Mouse (Mus musculus) kidney, postnatal 0 days (tissue): ENCODE results near the gene Usp29. TPM values are rescaled to one million over a fixed set of nuclear protein-coding genes. Genes with fewer than 3 reads are reported as not detected.
"Not testable (repeated sequence)": the region's sequence is repeated elsewhere in the genome, so short reads cannot be mapped to it uniquely, and the experiment has no call there.

Source experiments
- ATAC-seq: fragments of 200-750 bp; cut with Nextera tagmentation; replicated peaks from 2 replicates; pipeline ENCODE4 v1.8.0; 2017; ENCODE audit warnings: low read depth, moderate number of reproducible peaks, moderate TSS enrichment, moderate library complexity; ENCODE audit not compliant: low FRiP score
- DNase-seq: peaks from one replicate; pipeline ENCODE4 v3.0.0-alpha.2; 2016; ENCODE audit warnings: low spot score
- H3K27ac ChIP-seq: fragments of 300-500 bp; sonication (generic); 2 replicates; pipeline ENCODE4 v1.5.1; 2014; ENCODE audit warnings: mild to moderate bottlenecking
- H3K27me3 ChIP-seq: fragments of 300-500 bp; sonication (generic); 2 replicates; pipeline ENCODE4 v1.6.1; 2014; ENCODE audit warnings: low read length, mixed read lengths; ENCODE audit not compliant: insufficient read depth
- H3K36me3 ChIP-seq: fragments of 300-500 bp; sonication (generic); 2 replicates; pipeline ENCODE4 v1.6.1; 2014; ENCODE audit warnings: low read length, mixed read lengths; ENCODE audit not compliant: insufficient read depth
- H3K4me1 ChIP-seq: fragments of 300-500 bp; sonication (generic); replicated peaks from 2 replicates; pipeline ENCODE4 v1.6.1; 2014; ENCODE audit warnings: antibody characterized with exemption, low read length, mixed read lengths; ENCODE audit not compliant: insufficient read depth
- H3K4me2 ChIP-seq: fragments of 300-500 bp; sonication (generic); 2 replicates; pipeline ENCODE4 v1.6.1; 2014; ENCODE audit warnings: mild to moderate bottlenecking, low read length, moderate library complexity, mixed read lengths
- H3K4me3 ChIP-seq: fragments of 300-500 bp; sonication (generic); replicated peaks from 2 replicates; pipeline ENCODE4 v1.5.1; 2014; ENCODE audit warnings: low read depth, low read length
- H3K9ac ChIP-seq: fragments of 300-500 bp; sonication (generic); 2 replicates; pipeline ENCODE4 v1.6.1; 2014; ENCODE audit warnings: low read depth, low read length
- H3K9me3 ChIP-seq: fragments of 300-500 bp; sonication (generic); replicated peaks from 2 replicates; pipeline ENCODE4 v1.6.1; 2016; ENCODE audit warnings: low read length, inconsistent platforms, mixed read lengths
- CTCF ChIP-seq: IDR thresholded peaks from 2 replicates; pipeline ENCODE4 v1.5.1; 2016; ENCODE audit warnings: antibody characterized with exemption, low read depth, mild to moderate bottlenecking, moderate library complexity
- WGBS: fragments of 180-500 bp; shearing (Covaris S2); extraction: QIAGEN DNeasy Blood & Tissue Kit; methylation state at CpG from one replicate; pipeline ENCODE4 v1.1.7; 2014; 5-methylcytosine and 5-hydroxymethylcytosine counted together
- polyA plus RNA-seq: library from polyadenylated mRNA; unstranded; fragments of >200 nt; fragmentation: Nextera tagmentation; extraction: Ambion mirVana; gene quantifications from 2 replicates; pipeline ENCODE4 v1.2.1, GENCODE M21; 2015

Usp29 gene
- polyA plus RNA-seq, 1 experiment from 2014 or later = 1.7 TPM

DNA sequence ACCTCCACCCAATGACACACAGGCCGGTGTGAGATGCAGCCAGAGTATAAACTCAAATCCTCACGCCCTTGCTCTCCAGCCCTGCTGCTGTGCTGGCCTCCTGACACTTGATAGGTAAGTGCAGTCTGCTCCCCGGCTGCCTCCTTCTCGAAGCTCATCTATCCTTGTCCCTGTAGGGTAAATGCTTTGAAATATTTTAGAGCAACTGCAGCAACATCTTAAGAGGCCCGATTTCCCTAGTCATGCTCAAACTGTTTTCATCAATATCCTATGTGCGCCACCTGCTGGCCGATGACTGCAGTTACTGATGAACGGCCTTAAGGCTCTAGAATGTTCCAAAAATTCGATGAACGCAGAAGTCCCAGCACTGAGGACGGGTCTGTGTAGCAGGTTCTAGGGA is 206.7 kb downstream of the Usp29 start:
- Histone ChIP-seq H3K9me3 (no peaks in the 10 kb centered on the region), H3K27ac (no peak overlapping the region), H3K9ac (no peak overlapping the region), H3K4me3 (no peak overlapping the region), H3K27me3 (no peaks in the 10 kb centered on the region), H3K4me1 (0 out of 2 replicates have a peak, but pooled peaks cover 3% of the 10 kb centered on the region), H3K36me3 (no peaks in the 10 kb centered on the region), H3K4me2 (no peak overlapping the region)
- TF ChIP-seq CTCF = peak; percentile 93
- peak; percentile 45; the same call in 1 of the 2 replicates for ATAC-seq
- 25% methylated on average over 11 of the region's 11 CpGs for WGBS
- DNase-seq = peak; percentile 94

DNA sequence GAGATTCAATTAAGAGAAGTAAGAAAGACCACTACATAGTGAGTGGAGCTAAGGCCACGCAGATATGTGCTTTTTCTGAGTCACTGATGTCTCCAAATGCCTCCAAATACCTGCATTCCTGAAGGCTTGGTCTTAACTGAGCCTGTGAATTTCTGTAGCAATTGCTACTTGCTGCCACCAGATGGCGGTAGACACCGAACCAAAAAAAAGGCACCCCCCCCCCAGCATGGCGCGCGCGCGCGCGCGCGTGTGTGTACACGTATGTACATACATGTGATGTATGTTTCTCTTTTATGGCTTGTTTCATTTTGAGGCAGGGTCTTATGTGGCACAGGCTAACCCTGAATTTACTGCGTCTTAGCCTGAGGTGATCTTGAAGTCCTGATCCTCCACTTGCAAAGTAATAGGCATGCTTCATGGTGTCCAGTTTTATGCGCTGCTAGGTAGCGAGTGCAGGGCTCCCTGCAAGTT is 210.4 kb downstream of the Usp29 start:
- DNase-seq (peak; percentile 52), ATAC-seq (peak; percentile 69)
- 15% methylated on average over 16 of the region's 16 CpGs for WGBS
- Histone ChIP-seq H3K4me3 (0 out of 2 replicates have a peak overlapping the region, but pooled peaks have one; percentile 10), H3K27ac (no peak overlapping the region), H3K9ac (no peak overlapping the region), H3K4me1 (no peaks in the 10 kb centered on the region), H3K27me3 (no peaks in the 10 kb centered on the region), H3K9me3 (no peaks in the 10 kb centered on the region), H3K36me3 (no peaks in the 10 kb centered on the region), H3K4me2 (peak overlapping the region; percentile 33)
- peak; percentile 80 for TF ChIP-seq CTCF

- not testable (repeated sequence) for H3K4me1 ChIP-seq, DNase-seq, H3K27me3 ChIP-seq, H3K9me3 ChIP-seq, H3K4me3 ChIP-seq, H3K4me2 ChIP-seq, H3K27ac ChIP-seq, H3K36me3 ChIP-seq, H3K9ac ChIP-seq, ATAC-seq
- 92% methylated on average over 18 of the region's 20 CpGs for WGBS
Observed at GRCm38 (mm10) chr7:6948061-6948460, 217.7 kb downstream of the Usp29 start.

- Histone ChIP-seq H3K36me3 (no peaks in the 10 kb centered on the region), H3K9ac (no peak overlapping the region), H3K4me1 (no peaks in the 10 kb centered on the region), H3K9me3 (no peaks in the 10 kb centered on the region), H3K4me2 (no peak overlapping the region), H3K27me3 (no peaks in the 10 kb centered on the region), H3K27ac (no peak overlapping the region), H3K4me3 (no peak overlapping the region)
- DNase-seq = no peak
- no peak for ATAC-seq
- 82% methylated on average over 4 of the region's 4 CpGs for WGBS
- TF ChIP-seq CTCF = no peak
Observed at GRCm38 (mm10) chr7:6956576-6956975, 226.2 kb downstream of the Usp29 start.

DNA sequence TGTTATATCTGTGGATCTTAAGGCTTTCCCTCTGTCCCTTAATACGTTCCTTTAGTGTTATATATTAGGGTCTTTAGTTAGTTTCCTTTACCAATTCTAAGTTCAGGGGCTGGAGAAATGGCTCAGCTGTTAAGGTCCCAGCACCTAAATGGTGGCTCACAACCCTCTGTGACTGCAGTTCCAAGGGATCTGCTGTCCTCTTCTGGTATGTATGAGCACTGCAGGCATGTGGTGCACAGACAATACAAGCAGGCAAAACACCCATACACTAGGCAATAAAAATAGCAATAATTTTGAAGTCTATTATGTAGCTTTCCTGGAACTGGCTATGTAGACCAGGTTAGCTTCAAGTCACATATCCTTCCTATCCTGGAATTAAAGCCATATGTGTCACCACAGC is 228.2 kb downstream of the Usp29 start:
- Histone ChIP-seq H3K4me1 (no peaks in the 10 kb centered on the region), H3K27ac (no peak overlapping the region), H3K9ac (no peak overlapping the region), H3K4me2 (no peak overlapping the region), H3K27me3 (no peaks in the 10 kb centered on the region), H3K9me3 (no peaks in the 10 kb centered on the region), H3K4me3 (no peak overlapping the region), H3K36me3 (no peaks in the 10 kb centered on the region)
- DNase-seq (no peak), ATAC-seq (no peak)
- WGBS = 89% methylated on average over 1 of the region's 1 CpGs
- TF ChIP-seq CTCF = no peak

- Histone ChIP-seq H3K27ac (no peak overlapping the region), H3K4me2 (no peak overlapping the region), H3K4me3 (no peak overlapping the region), H3K4me1 (no peaks in the 10 kb centered on the region), H3K9me3 (no peaks in the 10 kb centered on the region; the same call in 1 of the 2 replicates), H3K9ac (no peak overlapping the region), H3K27me3 (no peaks in the 10 kb centered on the region), H3K36me3 (no peaks in the 10 kb centered on the region)
- TF ChIP-seq CTCF = no peak
- DNase-seq (no peak), ATAC-seq (no peak)
- 73% methylated on average over 1 of the region's 1 CpGs for WGBS
Observed at GRCm38 (mm10) chr7:6973566-6973965, 243.2 kb downstream of the Usp29 start.

DNA sequence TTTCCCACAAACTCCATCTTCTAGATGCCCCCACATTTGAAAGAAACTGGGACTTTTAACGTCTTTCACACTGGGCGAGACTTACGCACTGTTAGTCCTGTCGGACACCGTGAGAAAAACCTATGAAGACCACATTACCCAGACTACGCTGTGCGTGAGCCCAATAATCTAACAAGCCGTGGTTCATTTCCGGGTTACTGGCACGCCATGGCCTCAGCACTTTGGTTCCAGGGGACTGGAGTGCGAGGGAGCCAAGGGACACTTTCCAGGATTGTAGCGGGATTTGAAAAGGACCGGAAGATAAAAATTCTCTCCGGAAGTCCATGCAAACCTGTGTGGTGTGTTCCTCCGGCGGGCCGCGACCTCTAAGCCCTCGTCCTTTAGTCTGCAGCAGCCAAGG is 246.5 kb downstream of the Usp29 start:
- no peak overlapping the region for H3K9ac ChIP-seq
- no peak overlapping the region for H3K4me2 ChIP-seq
- H3K27me3 ChIP-seq = no peaks in the 10 kb centered on the region
- H3K4me3 ChIP-seq = no peak overlapping the region
- DNase-seq (no peak), ATAC-seq (no peak)
- H3K4me1 ChIP-seq = no peaks in the 10 kb centered on the region
- no peak for TF ChIP-seq CTCF
- 91% methylated on average over 19 of the region's 19 CpGs for WGBS
- H3K27ac ChIP-seq = no peak overlapping the region
- H3K36me3 ChIP-seq = no peaks in the 10 kb centered on the region
- no peaks in the 10 kb centered on the region; the same call in 1 of the 2 replicates for H3K9me3 ChIP-seq

DNA sequence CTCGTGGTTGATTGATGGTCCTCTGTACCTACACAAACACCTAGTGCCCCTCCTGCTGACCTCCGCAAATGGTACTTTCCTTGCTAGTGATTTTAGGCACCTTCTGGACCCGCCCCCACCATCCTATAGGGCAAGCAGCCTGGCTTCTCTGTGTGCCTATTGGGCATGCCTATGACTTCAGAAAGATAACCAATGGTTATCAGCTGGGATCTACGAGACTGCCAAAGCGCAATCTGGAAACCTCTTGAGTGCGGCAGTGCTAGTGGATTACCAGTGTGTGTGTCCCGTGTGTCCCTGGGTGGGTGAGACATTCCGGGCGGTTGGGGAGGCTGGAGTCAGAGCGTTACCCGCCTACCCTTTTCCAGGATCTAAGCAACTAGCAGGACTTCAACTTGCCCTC is 264.9 kb downstream of the Usp29 start, which contains the start of gene Aurkc:
Aurkc (plus strand) TSS at position 50 of the 400 bp plus-strand sequence.
- H3K36me3 ChIP-seq, H3K27ac ChIP-seq, H3K27me3 ChIP-seq, H3K9ac ChIP-seq, DNase-seq, H3K9me3 ChIP-seq, H3K4me1 ChIP-seq, H3K4me3 ChIP-seq, ATAC-seq, H3K4me2 ChIP-seq: not testable (repeated sequence)
- 86% methylated on average over 11 of the region's 11 CpGs for WGBS

GRCm38 (mm10) chr7:6998914-6999313 is 268.5 kb downstream of the Usp29 start:
- ATAC-seq, H3K4me2 ChIP-seq, H3K9ac ChIP-seq, H3K4me1 ChIP-seq, H3K27ac ChIP-seq, H3K27me3 ChIP-seq, H3K36me3 ChIP-seq, H3K4me3 ChIP-seq, H3K9me3 ChIP-seq, DNase-seq: not testable (repeated sequence)
- WGBS = 39% methylated on average over 3 of the region's 3 CpGs

- not testable (repeated sequence) for H3K9ac ChIP-seq, H3K36me3 ChIP-seq, H3K27ac ChIP-seq, H3K4me1 ChIP-seq, H3K4me3 ChIP-seq, ATAC-seq, H3K27me3 ChIP-seq, H3K4me2 ChIP-seq, H3K9me3 ChIP-seq, DNase-seq
- 72% methylated on average over 5 of the region's 5 CpGs for WGBS
Observed at GRCm38 (mm10) chr7:7005441-7005840, 275.1 kb downstream of the Usp29 start.
